Mouse (Mus musculus) embryonic facial prominence, embryonic 15.5 days (tissue): ENCODE measurements around the gene Sdc3. TPM values are rescaled to one million over a fixed set of nuclear protein-coding genes. Genes with fewer than 3 reads are reported as not detected.

Source experiments
- ATAC-seq: fragments of 200-750 bp; cut with Nextera tagmentation; 2 replicates; pipeline ENCODE4 v1.8.0; 2017; ENCODE audit warnings: low read depth, moderate TSS enrichment; ENCODE audit not compliant: insufficient number of reproducible peaks, low FRiP score, low TSS enrichment
- H3K27ac ChIP-seq: fragments of 300-500 bp; sonication (generic); replicated peaks from 2 replicates; pipeline ENCODE4 v1.5.1; 2015; ENCODE audit warnings: mild to moderate bottlenecking, inconsistent platforms
- H3K27me3 ChIP-seq: fragments of 300-500 bp; sonication (generic); 2 replicates; pipeline ENCODE4 v1.6.1; 2015; ENCODE audit warnings: inconsistent platforms
- H3K36me3 ChIP-seq: fragments of 300-500 bp; sonication (generic); 2 replicates; pipeline ENCODE4 v1.6.1; 2015; ENCODE audit warnings: mild to moderate bottlenecking, inconsistent platforms
- H3K4me1 ChIP-seq: fragments of 300-500 bp; sonication (generic); 2 replicates; pipeline ENCODE4 v1.6.1; 2015; ENCODE audit warnings: inconsistent platforms
- H3K4me2 ChIP-seq: fragments of 300-500 bp; sonication (generic); replicated peaks from 2 replicates; pipeline ENCODE4 v1.6.1; 2015; ENCODE audit warnings: mild to moderate bottlenecking, inconsistent platforms
- H3K4me3 ChIP-seq: fragments of 300-500 bp; sonication (generic); replicated peaks from 2 replicates; pipeline ENCODE4 v1.5.1; 2015; ENCODE audit warnings: mild to moderate bottlenecking, inconsistent platforms
- H3K9ac ChIP-seq: fragments of 300-500 bp; sonication (generic); 2 replicates; pipeline ENCODE4 v1.6.1; 2015; ENCODE audit warnings: inconsistent platforms
- H3K9me3 ChIP-seq: fragments of 300-500 bp; sonication (generic); replicated peaks from 2 replicates; pipeline ENCODE4 v1.6.1; 2016; ENCODE audit warnings: inconsistent platforms
- WGBS: fragments of 180-500 bp; shearing (Covaris S2); methylation state at CpG from one replicate; pipeline ENCODE4 v1.1.7; 2015; 5-methylcytosine and 5-hydroxymethylcytosine counted together
- polyA plus RNA-seq: library from polyadenylated mRNA; unstranded; fragments of >200 nt; fragmentation: Nextera tagmentation; extraction: Ambion mirVana; gene quantifications from 2 replicates; pipeline ENCODE4 v1.2.1, GENCODE M21; 2015

The Sdc3 gene
- polyA plus RNA-seq, 1 experiment from 2014 or later = 48.7 TPM

DNA sequence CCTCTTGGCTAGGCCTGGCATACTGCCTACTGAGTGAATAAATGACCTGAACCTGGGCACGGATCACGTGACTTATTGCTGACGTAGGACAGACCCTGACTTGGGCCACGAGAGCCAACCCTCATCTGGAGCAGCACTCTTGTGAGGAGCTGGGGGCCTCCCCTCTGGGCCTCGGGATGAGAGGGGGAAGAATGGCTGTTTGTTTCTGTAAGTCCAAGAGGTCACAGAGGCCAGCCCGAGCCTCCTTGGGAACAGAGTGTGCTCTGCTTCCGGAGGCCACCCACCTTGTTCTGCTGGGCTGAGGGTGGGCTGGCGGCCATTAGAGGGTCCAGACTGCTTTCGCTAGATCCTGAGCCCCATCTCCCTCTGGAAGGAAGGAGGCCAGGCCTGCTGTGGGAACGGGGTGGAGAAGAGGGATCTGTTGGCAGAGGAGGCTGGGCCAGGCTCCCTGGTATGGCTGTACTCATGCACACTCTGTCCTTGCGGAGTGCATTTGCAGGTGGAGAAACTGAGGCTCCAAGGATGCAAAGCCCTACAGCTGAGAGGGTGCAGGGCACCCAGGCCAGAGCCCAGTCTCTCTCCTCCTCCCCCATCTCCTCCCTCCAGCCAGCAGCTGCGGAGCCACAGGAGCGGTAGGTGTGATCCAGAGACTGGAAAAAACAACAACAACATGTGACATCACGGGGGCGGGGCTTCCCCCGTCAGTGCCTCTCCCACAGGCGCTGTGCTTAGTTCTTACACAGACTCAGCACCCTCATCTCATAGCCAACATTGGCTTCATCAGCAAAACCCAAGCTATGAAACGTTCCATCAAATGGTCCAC is 36.7 kb downstream of the Sdc3 start:
- Histone ChIP-seq H3K36me3 (0 out of 2 replicates have a peak, but pooled peaks cover 5% of the 10 kb centered on the region), H3K4me1 (peaks cover 26% of the 10 kb centered on the region), H3K4me2 (no peak overlapping the region; the same call in 1 of the 2 replicates), H3K27me3 (no peaks in the 10 kb centered on the region), H3K4me3 (no peak overlapping the region), H3K27ac (no peak overlapping the region), H3K9me3 (no peaks in the 10 kb centered on the region), H3K9ac (no peak overlapping the region)
- WGBS = 10% methylated on average over 18 of the region's 18 CpGs
- ATAC-seq = peak; percentile 41

DNA sequence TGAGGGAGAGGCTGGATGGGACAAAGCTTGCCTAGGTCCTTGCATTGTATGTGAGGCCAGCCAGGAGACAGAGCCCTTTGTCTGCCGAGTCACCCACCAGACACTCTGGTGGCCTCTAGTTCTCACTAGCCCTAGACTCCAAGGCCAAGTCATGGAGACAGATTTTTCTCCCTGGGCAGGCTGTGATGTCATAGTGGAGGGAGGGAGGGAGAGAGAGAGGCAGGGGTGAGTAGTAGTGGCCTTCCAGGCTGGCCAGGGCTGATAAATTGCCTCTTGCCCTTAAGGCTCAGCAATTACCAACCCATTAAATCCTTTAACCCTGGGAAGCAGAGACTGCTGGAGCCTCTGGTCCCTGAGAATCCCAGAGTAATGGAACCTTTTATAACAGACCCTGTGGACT is 41.8 kb downstream of the Sdc3 start:
- ATAC-seq = no peak
- WGBS = 30% methylated on average over 1 of the region's 1 CpGs
- no peaks in the 10 kb centered on the region for H3K9me3 ChIP-seq
- H3K4me2 ChIP-seq = no peak overlapping the region
- no peak overlapping the region for H3K9ac ChIP-seq
- no peaks in the 10 kb centered on the region for H3K36me3 ChIP-seq
- H3K27ac ChIP-seq = peak overlapping the region; percentile 28
- no peaks in the 10 kb centered on the region for H3K27me3 ChIP-seq
- no peak overlapping the region for H3K4me3 ChIP-seq
- peaks cover 43% of the 10 kb centered on the region for H3K4me1 ChIP-seq

GRCm38 (mm10) chr4:130835550-130835949 is 43.2 kb downstream of the Sdc3 start:
- no peak overlapping the region for H3K27ac ChIP-seq
- H3K4me1 ChIP-seq = peaks cover 40% of the 10 kb centered on the region
- H3K36me3 ChIP-seq = no peaks in the 10 kb centered on the region
- 91% methylated on average over 4 of the region's 4 CpGs for WGBS
- H3K9me3 ChIP-seq = no peaks in the 10 kb centered on the region
- H3K27me3 ChIP-seq = no peaks in the 10 kb centered on the region
- no peak overlapping the region for H3K4me3 ChIP-seq
- H3K9ac ChIP-seq = no peak overlapping the region
- no peak for ATAC-seq
- no peak overlapping the region for H3K4me2 ChIP-seq

- Histone ChIP-seq H3K36me3 (no peaks in the 10 kb centered on the region), H3K27me3 (no peaks in the 10 kb centered on the region), H3K4me3 (peak overlapping the region; percentile 4; the same call in 1 of the 2 replicates), H3K27ac (0 out of 2 replicates have a peak overlapping the region, but pooled peaks have one; percentile 68), H3K9ac (no peak overlapping the region), H3K4me1 (peaks cover 49% of the 10 kb centered on the region), H3K4me2 (peak overlapping the region; percentile 40), H3K9me3 (no peaks in the 10 kb centered on the region)
- 8% methylated on average over 20 of the region's 20 CpGs for WGBS
- ATAC-seq = peak; percentile 48; the same call in 1 of the 2 replicates
These were observed 44.1 kb downstream of the Sdc3 start for GRCm38 (mm10) chr4:130836281-130837061.

DNA sequence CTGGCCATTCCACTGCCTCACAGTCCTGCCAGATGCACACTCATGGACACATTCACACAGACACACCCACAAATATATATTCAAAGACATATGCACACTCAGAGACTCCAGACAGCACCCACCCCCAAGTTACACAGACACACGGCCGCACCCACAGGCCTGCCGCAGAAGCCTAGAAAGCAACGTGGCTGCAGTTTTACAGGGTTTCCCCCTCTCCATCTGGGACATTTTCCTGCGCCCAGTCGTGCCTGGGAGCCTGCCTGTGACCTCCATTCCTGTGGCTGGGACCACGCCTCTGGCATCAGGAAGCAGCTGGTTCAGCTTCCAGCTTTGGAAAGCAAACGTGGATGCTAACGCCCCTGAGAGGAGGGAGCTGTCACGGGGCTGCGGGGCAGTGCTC is 46.2 kb downstream of the Sdc3 start:
- Histone ChIP-seq H3K4me3 (no peak overlapping the region), H3K36me3 (no peaks in the 10 kb centered on the region), H3K9ac (no peak overlapping the region), H3K27me3 (no peaks in the 10 kb centered on the region), H3K9me3 (no peaks in the 10 kb centered on the region), H3K27ac (peak overlapping the region; percentile 68), H3K4me2 (0 out of 2 replicates have a peak overlapping the region, but pooled peaks have one; percentile 0), H3K4me1 (peaks cover 47% of the 10 kb centered on the region)
- 0 out of 2 replicates have a peak, but pooled peaks have one; percentile 27 for ATAC-seq
- 13% methylated on average over 11 of the region's 11 CpGs for WGBS

GRCm38 (mm10) chr4:130841107-130841840 is 48.9 kb downstream of the Sdc3 start:
- no peak overlapping the region for H3K9ac ChIP-seq
- no peak overlapping the region for H3K4me3 ChIP-seq
- H3K27ac ChIP-seq = peak overlapping the region; percentile 55; the same call in 1 of the 2 replicates
- ATAC-seq = peak; percentile 69
- WGBS = 22% methylated on average over 8 of the region's 8 CpGs
- no peaks in the 10 kb centered on the region for H3K9me3 ChIP-seq
- no peaks in the 10 kb centered on the region for H3K36me3 ChIP-seq
- H3K4me1 ChIP-seq = peaks cover 43% of the 10 kb centered on the region
- H3K27me3 ChIP-seq = no peaks in the 10 kb centered on the region
- no peak overlapping the region for H3K4me2 ChIP-seq

DNA sequence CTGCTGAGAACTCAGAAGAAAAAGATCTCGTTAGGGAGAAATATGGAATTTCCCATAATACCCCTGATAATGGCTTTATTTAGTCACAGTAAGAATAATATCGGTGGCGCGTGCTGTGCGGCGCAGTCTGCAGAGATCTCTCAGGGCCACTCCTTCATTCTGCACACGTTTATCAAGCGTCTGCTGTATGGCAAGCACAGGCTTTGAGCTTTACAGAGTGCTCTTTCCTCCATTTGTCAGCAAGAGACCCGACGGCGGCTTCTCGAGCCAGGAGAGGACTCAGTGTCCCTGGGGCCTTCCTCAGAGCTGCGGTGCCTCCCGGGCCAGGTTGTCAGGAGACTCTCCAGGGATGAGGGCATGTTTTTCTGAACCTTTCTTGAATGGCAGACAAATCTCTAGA is 56.5 kb downstream of the Sdc3 start:
- 84% methylated on average over 14 of the region's 14 CpGs for WGBS

DNA sequence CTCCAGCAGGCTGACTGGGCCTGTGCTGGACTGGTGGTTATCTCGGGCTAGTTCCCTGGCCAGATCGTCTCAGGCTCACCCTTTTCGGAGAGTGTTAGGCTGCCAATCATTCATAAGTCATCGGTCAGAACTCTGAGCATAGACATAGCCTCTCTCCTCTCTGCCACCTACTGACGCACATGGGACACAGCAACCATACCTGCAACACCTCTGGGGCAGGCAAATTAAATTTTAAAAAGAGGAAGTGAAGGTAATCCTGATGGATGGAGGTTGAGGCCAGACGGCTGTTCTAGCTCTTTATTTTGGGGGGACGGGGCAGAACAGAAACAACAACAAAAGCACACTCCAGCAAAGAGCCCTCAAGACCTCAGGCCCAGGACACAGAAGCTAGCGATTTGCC is 65.3 kb downstream of the Sdc3 start:
- H3K9me3 ChIP-seq = no peaks in the 10 kb centered on the region
- no peak overlapping the region for H3K9ac ChIP-seq
- H3K27ac ChIP-seq = no peak overlapping the region
- no peak for ATAC-seq
- peaks cover 14% of the 10 kb centered on the region for H3K4me1 ChIP-seq
- no peak overlapping the region for H3K4me2 ChIP-seq
- peaks cover 18% of the 10 kb centered on the region for H3K27me3 ChIP-seq
- no peaks in the 10 kb centered on the region for H3K36me3 ChIP-seq
- 62% methylated on average over 8 of the region's 8 CpGs for WGBS
- no peak overlapping the region for H3K4me3 ChIP-seq

More for the DNA sequence above, 56.5 kb downstream of the Sdc3 start:
- Histone ChIP-seq H3K9me3 (no peaks in the 10 kb centered on the region), H3K27me3 (no peaks in the 10 kb centered on the region), H3K4me3 (no peak overlapping the region), H3K9ac (no peak overlapping the region), H3K4me2 (no peak overlapping the region), H3K4me1 (no peaks in the 10 kb centered on the region), H3K36me3 (no peaks in the 10 kb centered on the region), H3K27ac (no peak overlapping the region)
- no peak for ATAC-seq

DNA sequence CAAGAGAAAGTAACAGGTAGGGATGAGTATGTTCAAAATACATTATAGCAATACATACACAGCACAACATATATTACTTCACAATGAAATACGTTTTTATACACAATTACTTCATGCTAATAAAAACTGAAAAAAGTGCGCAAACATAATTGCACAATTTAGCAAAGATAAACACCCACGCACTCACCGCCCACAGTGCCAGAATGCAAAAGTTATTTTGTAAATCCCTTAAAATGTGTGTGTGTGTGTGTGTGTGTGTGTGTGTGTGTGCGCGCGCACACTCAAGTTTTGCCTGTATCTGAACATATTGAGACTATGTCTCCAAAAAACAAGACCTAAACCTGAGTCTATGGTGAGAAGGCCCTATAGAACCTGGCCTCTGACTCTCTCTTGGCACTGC is 66.5 kb downstream of the Sdc3 start:
- H3K9ac ChIP-seq = no peak overlapping the region
- peaks cover 14% of the 10 kb centered on the region for H3K4me1 ChIP-seq
- H3K36me3 ChIP-seq = no peaks in the 10 kb centered on the region
- no peak overlapping the region for H3K27ac ChIP-seq
- peaks cover 23% of the 10 kb centered on the region for H3K27me3 ChIP-seq
- 87% methylated on average over 7 of the region's 7 CpGs for WGBS
- H3K4me2 ChIP-seq = no peak overlapping the region
- H3K4me3 ChIP-seq = no peak overlapping the region
- no peaks in the 10 kb centered on the region for H3K9me3 ChIP-seq
- ATAC-seq = no peak

DNA sequence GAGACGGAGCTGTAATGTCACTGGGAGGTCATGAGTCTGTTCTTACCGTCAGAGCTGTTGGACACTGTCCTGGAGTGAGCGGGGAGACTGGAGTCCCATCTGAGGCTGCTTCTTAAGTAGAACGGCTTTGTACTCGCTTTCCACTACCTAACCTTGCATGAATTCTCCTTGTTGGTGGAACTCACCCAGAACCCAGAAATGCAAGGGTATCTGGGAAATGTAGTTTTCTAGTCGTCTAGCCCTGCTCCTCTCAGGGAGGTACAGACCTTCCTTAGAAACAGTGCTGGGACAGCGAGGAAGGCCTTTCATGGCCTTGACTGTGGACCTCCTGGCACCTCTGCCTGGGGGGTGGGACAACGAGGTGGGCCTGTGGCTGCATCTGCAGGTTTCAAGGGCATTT is 67.1 kb downstream of the Sdc3 start:
- Histone ChIP-seq H3K4me1 (peaks cover 14% of the 10 kb centered on the region), H3K9ac (no peak overlapping the region), H3K9me3 (no peaks in the 10 kb centered on the region), H3K4me2 (no peak overlapping the region), H3K27ac (no peak overlapping the region), H3K36me3 (no peaks in the 10 kb centered on the region), H3K4me3 (no peak overlapping the region), H3K27me3 (peaks cover 23% of the 10 kb centered on the region)
- WGBS = 63% methylated on average over 8 of the region's 8 CpGs
- no peak for ATAC-seq
